Mouse (Mus musculus) stomach, postnatal 0 days (tissue): ENCODE measurements around the gene Cpne5.

ENCODE experiments used
- CTCF ChIP-seq: IDR thresholded peaks from 2 replicates; pipeline ENCODE4 v1.5.1; 2016; ENCODE audit warnings: antibody characterized with exemption, low read depth, mild to moderate bottlenecking, moderate library complexity
- EP300 ChIP-seq: optimal IDR thresholded peaks from 2 replicates; pipeline ENCODE3; 2016; ENCODE audit warnings: antibody characterized with exemption

GRCm38 (mm10) chr17:29183162-29183561, 54.8 kb downstream of the Cpne5 start:
- TF ChIP-seq CTCF = no peak
- TF ChIP-seq EP300 = no peak
